ENCODE assay signal across 13 mouse cellular contexts in genomic region chr10:13044659-13045058, GRCm38 (mm10). TPM values are rescaled to one million over a fixed set of nuclear protein-coding genes. Genes with fewer than 3 reads are reported as not detected.
DNase-seq lines count a peak whose midpoint lies in the region; ATAC-seq and TF ChIP-seq lines count a peak whose summit lies in the region.
"Had no signal": no experiment of that assay in that cellular context is flagged by ENCODE, and none has a peak within 500 bp of the region (broad histone marks: within the 10 kb centered on the region; RNA-seq: fewer than 3 reads in every experiment).

No protein-coding gene starts in this region.

- H3K36me3 ChIP-seq in hindbrain, embryonic 15.5 days, result no peaks in the 10 kb centered on the region
- H3K36me3 ChIP-seq in hindbrain, embryonic 12.5 days, result no peaks in the 10 kb centered on the region
- no peaks in the 10 kb centered on the region for H3K36me3 ChIP-seq in forebrain, postnatal 0 days (ENCODE audit: insufficient read depth)
- H3K36me3 ChIP-seq: limb, embryonic 12.5 days had no signal

- H3K9ac ChIP-seq in hindbrain, embryonic 15.5 days, result no peak overlapping the region
- H3K9ac ChIP-seq in hindbrain, embryonic 12.5 days, result no peak overlapping the region
- no peak overlapping the region for H3K9ac ChIP-seq in forebrain, postnatal 0 days
- H3K9ac ChIP-seq: limb, embryonic 12.5 days had no signal

- no peaks in the 10 kb centered on the region for H3K4me1 ChIP-seq in hindbrain, embryonic 15.5 days (replicated peaks)
- no peaks in the 10 kb centered on the region for H3K4me1 ChIP-seq in hindbrain, embryonic 12.5 days
- H3K4me1 ChIP-seq in forebrain, postnatal 0 days (ENCODE audit: insufficient read depth), result no peaks in the 10 kb centered on the region
- H3K4me1 ChIP-seq: limb, embryonic 12.5 days had no signal

- WGBS in hindbrain, embryonic 15.5 days, result 75% methylated on average over 11 of the region's 11 CpGs
- 86% methylated on average over 11 of the region's 11 CpGs for WGBS in hindbrain, embryonic 12.5 days
- 50% methylated on average over 11 of the region's 11 CpGs for WGBS in forebrain, postnatal 0 days

- TF ChIP-seq CTCF in forebrain, postnatal 0 days (IDR thresholded peaks at IDR 0.05; ENCODE audit: low read depth), result no peak

- ATAC-seq in hindbrain, embryonic 15.5 days (ENCODE audit: low FRiP score, low read depth), result peak; percentile 71
- ATAC-seq in hindbrain, embryonic 12.5 days (ENCODE audit: low FRiP score), result no peak
- peak; percentile 91 for ATAC-seq in forebrain, postnatal 0 days

- H3K27ac ChIP-seq in hindbrain, embryonic 15.5 days (replicated peaks), result no peak overlapping the region
- no peak overlapping the region for H3K27ac ChIP-seq in hindbrain, embryonic 12.5 days
- no peak overlapping the region for H3K27ac ChIP-seq in forebrain, postnatal 0 days (ENCODE audit: low read depth, low read length)
- H3K27ac ChIP-seq: kidney, postnatal 0 days; limb, embryonic 12.5 days; stomach, postnatal 0 days had no signal

- no peaks in the 10 kb centered on the region for H3K9me3 ChIP-seq in hindbrain, embryonic 15.5 days
- H3K9me3 ChIP-seq in hindbrain, embryonic 12.5 days (replicated peaks), result no peaks in the 10 kb centered on the region
- H3K9me3 ChIP-seq in forebrain, postnatal 0 days (ENCODE audit: low read length), result no peaks in the 10 kb centered on the region
- H3K9me3 ChIP-seq: limb, embryonic 12.5 days had no signal

- H3K4me3 ChIP-seq in hindbrain, embryonic 15.5 days, result no peak overlapping the region
- no peak overlapping the region for H3K4me3 ChIP-seq in hindbrain, embryonic 12.5 days
- H3K4me3 ChIP-seq in forebrain, postnatal 0 days (ENCODE audit: low read depth, low read length), result no peak overlapping the region
- H3K4me3 ChIP-seq: limb, embryonic 12.5 days had no signal

- H3K4me2 ChIP-seq in hindbrain, embryonic 15.5 days, result no peak overlapping the region
- no peak overlapping the region for H3K4me2 ChIP-seq in hindbrain, embryonic 12.5 days (replicated peaks)
- no peak overlapping the region for H3K4me2 ChIP-seq in forebrain, postnatal 0 days (ENCODE audit: low read depth)
- H3K4me2 ChIP-seq: limb, embryonic 12.5 days had no signal

- no peaks in the 10 kb centered on the region for H3K27me3 ChIP-seq in hindbrain, embryonic 15.5 days
- no peaks in the 10 kb centered on the region for H3K27me3 ChIP-seq in hindbrain, embryonic 12.5 days
- no peaks in the 10 kb centered on the region for H3K27me3 ChIP-seq in forebrain, postnatal 0 days (ENCODE audit: insufficient read depth, low read length)
- H3K27me3 ChIP-seq: limb, embryonic 12.5 days had no signal

- peak; percentile 50 to 72 for DNase-seq in cerebellum, postnatal 25 days
- DNase-seq in cerebellum, adult 11 months, result no peak
- DNase-seq in forebrain, postnatal 0 days, result peak; percentile 61
- DNase-seq in layer of hippocampus, postnatal 25 days (ENCODE audit: extremely low spot score in 1 of 2, low spot score in 1 of 2), result peak; percentile 24 to 63
- DNase-seq in urinary bladder, postnatal 10 days (ENCODE audit: low spot score), result no peak
- DNase-seq in thymus, postnatal 4 days, result no peak
- DNase-seq: cerebellum, adult 11-12 months; retina, postnatal 1 day had no signal

RNA-seq across cellular contexts. Expression of gene Plagl1, which starts 15.6 kb away (rescaled TPM):
- 30.8 and 34.1 TPM in 2 replicates for polyA plus RNA-seq in hindbrain, embryonic 15.5 days (2015; fragmentation: Nextera tagmentation; extraction: Ambion mirVana)
- polyA plus RNA-seq in hindbrain, embryonic 12.5 days (2016; fragmentation: Nextera tagmentation; extraction: Ambion mirVana), result 60.3 and 80.0 TPM in 2 replicates
- 26.9 and 93.7 TPM in 2 replicates for total RNA-seq in forebrain, postnatal 0 days (2014; rRNA removed)
- polyA plus RNA-seq in forebrain, postnatal 0 days (2015; fragmentation: Nextera tagmentation; extraction: Ambion mirVana), result 13.7 and 15.7 TPM in 2 replicates
- 10 to 100 TPM; 17.5 to 19.9 TPM for total RNA-seq in layer of hippocampus, postnatal 25 days (2021)

RNA-seq across cellular contexts. Expression of gene Sf3b5, which starts 39.5 kb away (rescaled TPM):
- polyA plus RNA-seq in hindbrain, embryonic 15.5 days (2015; fragmentation: Nextera tagmentation; extraction: Ambion mirVana), result 23.6 and 24.3 TPM in 2 replicates
- polyA plus RNA-seq in hindbrain, embryonic 12.5 days (2016; fragmentation: Nextera tagmentation; extraction: Ambion mirVana), result 26.8 and 30.6 TPM in 2 replicates
- total RNA-seq in forebrain, postnatal 0 days (2014; rRNA removed), result 19.7 and 22.9 TPM in 2 replicates
- polyA plus RNA-seq in forebrain, postnatal 0 days (2015; fragmentation: Nextera tagmentation; extraction: Ambion mirVana), result 30.2 and 36.4 TPM in 2 replicates
- total RNA-seq in layer of hippocampus, postnatal 25 days (2021), result 1 to 10 TPM; 9.3 to 9.8 TPM

Comparison
In these comparisons a context has a peak if more than half of its experiments do, and no peak if none do; other contexts are left out.
1. DNase-seq: peak in cerebellum, postnatal 25 days (2 of 2), forebrain, postnatal 0 days (single experiment) and layer of hippocampus, postnatal 25 days (2 of 2); none in cerebellum, adult 11 months (single experiment), urinary bladder, postnatal 10 days (single experiment) and thymus, postnatal 4 days (single experiment).